Mouse (Mus musculus): ENCODE results near the gene Astn1.

- TF ChIP-seq CTCF (IDR thresholded peaks at IDR 0.05; ENCODE audit: control insufficient read depth, insufficient read depth, insufficient replicate concordance, low read depth, low read length), result no peak
- TF ChIP-seq POLR2A (IDR thresholded peaks at IDR 0.05; ENCODE audit: control insufficient read depth, low read depth, low read length), result no peak
Observed at GRCm38 (mm10) chr1:158452675-158453074, 90.6 kb downstream of the Astn1 start.
